ENCODE assay signal across 11 mouse cellular contexts in genomic region chr10:77146901-77147463, GRCm38 (mm10). TPM values are rescaled to one million over a fixed set of nuclear protein-coding genes. Genes with fewer than 3 reads are reported as not detected.
DNase-seq lines count a peak whose midpoint lies in the region; ATAC-seq lines count a peak whose summit lies in the region.
"Had no signal": no experiment of that assay in that cellular context is flagged by ENCODE, and none has a peak within 500 bp of the region (broad histone marks: within the 10 kb centered on the region; RNA-seq: fewer than 3 reads in every experiment).

No protein-coding gene starts in this region.

- 0 out of 2 replicates have a peak overlapping the region, but pooled peaks have one; percentile 26 for H3K27ac ChIP-seq in forebrain, embryonic 12.5 days
- H3K27ac ChIP-seq in forebrain, embryonic 15.5 days (replicated peaks), result no peak overlapping the region
- H3K27ac ChIP-seq: embryonic facial prominence, embryonic 15.5 days; hindbrain, embryonic 15.5 days had no signal

- no peak overlapping the region for H3K4me2 ChIP-seq in forebrain, embryonic 12.5 days
- H3K4me2 ChIP-seq in forebrain, embryonic 15.5 days (replicated peaks), result no peak overlapping the region
- H3K4me2 ChIP-seq: embryonic facial prominence, embryonic 15.5 days; hindbrain, embryonic 15.5 days had no signal

- peak; percentile 50 for DNase-seq in 3134 (ENCODE audit: extremely low read depth, insufficient read length, low spot score)
- DNase-seq in heart, adult 8-10 months (ENCODE audit: low spot score), result peak; percentile 40
- peak; percentile 72 to 86 for DNase-seq in kidney, postnatal 4 days
- no peak for DNase-seq in right cerebral cortex, postnatal 4 days
- DNase-seq in cerebellum, adult 11-12 months, result no peak
- DNase-seq: B cell, adult 2 months had no signal

- H3K36me3 ChIP-seq in forebrain, embryonic 12.5 days (replicated peaks), result no peaks in the 10 kb centered on the region
- no peaks in the 10 kb centered on the region for H3K36me3 ChIP-seq in forebrain, embryonic 15.5 days
- H3K36me3 ChIP-seq: embryonic facial prominence, embryonic 15.5 days; hindbrain, embryonic 15.5 days had no signal

- H3K9me3 ChIP-seq in forebrain, embryonic 12.5 days, result no peaks in the 10 kb centered on the region
- H3K9me3 ChIP-seq in forebrain, embryonic 15.5 days, result no peaks in the 10 kb centered on the region
- H3K9me3 ChIP-seq: embryonic facial prominence, embryonic 15.5 days; hindbrain, embryonic 15.5 days had no signal

- no peaks in the 10 kb centered on the region for H3K27me3 ChIP-seq in forebrain, embryonic 12.5 days
- no peaks in the 10 kb centered on the region for H3K27me3 ChIP-seq in forebrain, embryonic 15.5 days
- H3K27me3 ChIP-seq: embryonic facial prominence, embryonic 15.5 days; hindbrain, embryonic 15.5 days had no signal

- no peak overlapping the region for H3K9ac ChIP-seq in forebrain, embryonic 12.5 days
- H3K9ac ChIP-seq in forebrain, embryonic 15.5 days (replicated peaks), result no peak overlapping the region
- H3K9ac ChIP-seq: embryonic facial prominence, embryonic 15.5 days; hindbrain, embryonic 15.5 days had no signal

- H3K4me3 ChIP-seq in forebrain, embryonic 12.5 days (replicated peaks), result no peak overlapping the region
- H3K4me3 ChIP-seq in forebrain, embryonic 15.5 days, result no peak overlapping the region
- H3K4me3 ChIP-seq: embryonic facial prominence, embryonic 15.5 days; hindbrain, embryonic 15.5 days had no signal

- 81% methylated on average over 4 of the region's 4 CpGs for whole genome bisulfite sequencing in forebrain, embryonic 12.5 days
- 72% methylated on average over 4 of the region's 4 CpGs for WGBS in forebrain, embryonic 15.5 days

- ATAC-seq in forebrain, embryonic 12.5 days (ENCODE audit: low FRiP score), result no peak
- ATAC-seq in forebrain, embryonic 15.5 days (replicated peaks), result no peak
- no peak for ATAC-seq in monocyte, adult 5-6 weeks (replicated peaks; ENCODE audit: insufficient number of reproducible peaks, low FRiP score, low TSS enrichment, poor library complexity, severe bottlenecking)

- H3K4me1 ChIP-seq in forebrain, embryonic 12.5 days, result peaks cover 51% of the 10 kb centered on the region
- peaks cover 24% of the 10 kb centered on the region for H3K4me1 ChIP-seq in forebrain, embryonic 15.5 days

RNA-seq across cellular contexts. Expression of gene Col18a1, which starts 19.4 kb away (rescaled TPM):
- 79.0 and 83.1 TPM in 2 replicates for polyA plus RNA-seq in forebrain, embryonic 12.5 days (2016; fragmentation: Nextera tagmentation; extraction: Ambion mirVana)
- polyA plus RNA-seq in forebrain, embryonic 15.5 days (2015; fragmentation: Nextera tagmentation; extraction: Ambion mirVana), result 23.5 and 23.8 TPM in 2 replicates
- total RNA-seq in heart, adult 8-10 months (2022), result 1 to 10 TPM; 5.5 to 9.3 (median 7.7) TPM
- total RNA-seq in monocyte, adult 5-6 weeks (2017), result not detected in 3 replicates

Comparison
In these comparisons a context has a peak if more than half of its experiments do, and no peak if none do; other contexts are left out.
1. DNase-seq: peak in 3134 (single experiment), heart, adult 8-10 months (single experiment) and kidney, postnatal 4 days (2 of 2); none in right cerebral cortex, postnatal 4 days (single experiment) and cerebellum, adult 11-12 months (single experiment).